Mouse (Mus musculus) embryonic facial prominence, embryonic 12.5 days (tissue): Measurements from ENCODE around the gene Cacnb1. TPM values are rescaled to one million over a fixed set of nuclear protein-coding genes. Genes with fewer than 3 reads are reported as not detected.
A peak's percentile ranks its signal among the peaks of the same experiment; 100 is the strongest.

Source experiments
- ATAC-seq: fragments of 200-750 bp; cut with Nextera tagmentation; 2 replicates; pipeline ENCODE4 v1.8.0; 2017; ENCODE audit not compliant: insufficient number of reproducible peaks, insufficient read depth, low FRiP score, low TSS enrichment
- H3K27ac ChIP-seq: fragments of 300-500 bp; sonication (generic); 2 replicates; pipeline ENCODE4 v1.5.1; 2016; ENCODE audit warnings: mild to moderate bottlenecking
- H3K27me3 ChIP-seq: fragments of 300-500 bp; sonication (generic); 2 replicates; pipeline ENCODE4 v1.6.1; 2016; ENCODE audit warnings: mild to moderate bottlenecking, moderate library complexity
- H3K36me3 ChIP-seq: fragments of 300-500 bp; sonication (generic); 2 replicates; pipeline ENCODE4 v1.6.1; 2016; ENCODE audit warnings: mild to moderate bottlenecking
- H3K4me1 ChIP-seq: fragments of 300-500 bp; sonication (generic); 2 replicates; pipeline ENCODE4 v1.6.1; 2016
- H3K4me2 ChIP-seq: fragments of 300-500 bp; sonication (generic); replicated peaks from 2 replicates; pipeline ENCODE4 v1.6.1; 2016; ENCODE audit warnings: mild to moderate bottlenecking, moderate library complexity
- H3K4me3 ChIP-seq: fragments of 300-500 bp; sonication (generic); 2 replicates; pipeline ENCODE4 v1.5.1; 2016; ENCODE audit warnings: mild to moderate bottlenecking
- H3K9ac ChIP-seq: fragments of 300-500 bp; sonication (generic); 2 replicates; pipeline ENCODE4 v1.6.1; 2016; ENCODE audit warnings: mild to moderate bottlenecking, moderate library complexity
- H3K9me3 ChIP-seq: fragments of 300-500 bp; sonication (generic); 2 replicates; pipeline ENCODE4 v1.6.1; 2016; ENCODE audit warnings: mild to moderate bottlenecking, moderate library complexity
- WGBS: fragments of 180-500 bp; shearing (Covaris S2); methylation state at CpG from one replicate; pipeline ENCODE4 v1.1.7; 2016; 5-methylcytosine and 5-hydroxymethylcytosine counted together
- polyA plus RNA-seq: library from polyadenylated mRNA; unstranded; fragments of >200 nt; fragmentation: Nextera tagmentation; extraction: Ambion mirVana; gene quantifications from 2 replicates; pipeline ENCODE4 v1.2.1, GENCODE M21; 2016

Cacnb1 gene
- polyA plus RNA-seq, 1 experiment from 2014 or later: 16.6 TPM

DNA sequence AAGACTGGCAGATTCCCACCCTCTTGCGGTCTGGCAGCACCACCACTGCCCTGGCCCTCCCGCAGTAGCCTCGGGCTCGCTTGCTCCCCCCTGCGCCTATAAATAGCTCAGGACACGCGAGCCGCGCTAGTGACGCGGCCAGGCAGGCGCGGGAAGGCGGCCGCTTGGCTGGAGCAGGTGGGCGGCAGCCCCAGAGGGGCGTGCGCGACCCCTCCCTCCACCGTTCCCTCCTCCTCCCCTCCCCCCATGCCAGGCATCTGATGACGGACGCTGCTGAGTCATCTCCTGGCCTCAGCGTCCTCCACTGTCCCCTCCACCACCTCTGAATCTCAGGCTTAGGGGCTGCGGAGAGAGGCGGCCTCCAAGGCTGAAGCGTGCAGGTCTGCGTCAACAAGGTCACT lies 13.1 kb upstream of the Cacnb1 start:
- peak overlapping the region; percentile 33 for H3K4me3 ChIP-seq
- peaks cover 27% of the 10 kb centered on the region for H3K27me3 ChIP-seq
- peak overlapping the region; percentile 49 for H3K9ac ChIP-seq
- no peak overlapping the region for H3K27ac ChIP-seq
- no peaks in the 10 kb centered on the region for H3K9me3 ChIP-seq
- H3K36me3 ChIP-seq: peaks cover 4% of the 10 kb centered on the region
- H3K4me1 ChIP-seq: peaks cover 20% of the 10 kb centered on the region
- under 1% methylated on average over 27 of the region's 27 CpGs for WGBS
- peak overlapping the region; percentile 75 for H3K4me2 ChIP-seq
- 0 out of 2 replicates have a peak, but pooled peaks have one; percentile 26 for ATAC-seq

DNA sequence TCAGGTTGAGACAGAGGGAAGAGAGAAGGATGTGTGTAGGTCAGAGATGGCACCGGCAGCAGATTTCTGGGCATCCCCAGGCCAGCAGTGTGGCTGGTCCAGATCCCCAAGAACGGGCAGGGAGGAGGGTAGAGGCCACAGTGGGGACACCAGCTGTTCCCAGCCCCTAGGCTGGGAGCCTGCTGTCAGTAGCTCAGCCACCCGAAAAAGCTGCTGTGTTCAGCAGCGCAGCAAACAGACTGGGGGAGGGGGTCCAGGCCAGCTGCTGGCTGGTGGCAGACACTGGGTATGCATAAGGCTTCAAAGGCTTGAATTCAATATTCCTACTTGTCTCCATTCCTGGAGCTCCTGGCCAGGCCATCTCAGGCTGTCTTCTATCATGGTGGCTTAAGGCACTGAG lies 12.0 kb upstream of the Cacnb1 start:
- no peak overlapping the region for H3K27ac ChIP-seq
- no peak for ATAC-seq

GRCm38 (mm10) chr11:98034061-98034460 lies 11.2 kb upstream of the Cacnb1 start:
- Histone ChIP-seq H3K9me3 (no peaks in the 10 kb centered on the region), H3K4me1 (peaks cover 20% of the 10 kb centered on the region), H3K27ac (no peak overlapping the region), H3K9ac (no peak overlapping the region), H3K4me3 (no peak overlapping the region), H3K27me3 (peaks cover 27% of the 10 kb centered on the region), H3K4me2 (no peak overlapping the region), H3K36me3 (peaks cover 23% of the 10 kb centered on the region)
- no peak for ATAC-seq
- 81% methylated on average over 5 of the region's 5 CpGs for WGBS

More for the DNA sequence above, 12.0 kb upstream of the Cacnb1 start:
- no peaks in the 10 kb centered on the region for H3K9me3 ChIP-seq
- H3K4me3 ChIP-seq: no peak overlapping the region
- no peak overlapping the region for H3K4me2 ChIP-seq
- H3K36me3 ChIP-seq: peaks cover 15% of the 10 kb centered on the region
- H3K4me1 ChIP-seq: peaks cover 20% of the 10 kb centered on the region
- peaks cover 27% of the 10 kb centered on the region for H3K27me3 ChIP-seq
- H3K9ac ChIP-seq: no peak overlapping the region
- 27% methylated on average over 4 of the region's 4 CpGs for WGBS

- 6% methylated on average over 5 of the region's 5 CpGs for WGBS
- peaks cover 12% of the 10 kb centered on the region for H3K27me3 ChIP-seq
- no peak overlapping the region for H3K4me3 ChIP-seq
- H3K9me3 ChIP-seq: no peaks in the 10 kb centered on the region
- H3K36me3 ChIP-seq: peaks cover 34% of the 10 kb centered on the region
- H3K9ac ChIP-seq: no peak overlapping the region
- H3K4me1 ChIP-seq: peaks cover 28% of the 10 kb centered on the region
- no peak for ATAC-seq
- no peak overlapping the region for H3K4me2 ChIP-seq
- no peak overlapping the region for H3K27ac ChIP-seq
Observed at GRCm38 (mm10) chr11:98031443-98031770, 8.6 kb upstream of the Cacnb1 start.

DNA sequence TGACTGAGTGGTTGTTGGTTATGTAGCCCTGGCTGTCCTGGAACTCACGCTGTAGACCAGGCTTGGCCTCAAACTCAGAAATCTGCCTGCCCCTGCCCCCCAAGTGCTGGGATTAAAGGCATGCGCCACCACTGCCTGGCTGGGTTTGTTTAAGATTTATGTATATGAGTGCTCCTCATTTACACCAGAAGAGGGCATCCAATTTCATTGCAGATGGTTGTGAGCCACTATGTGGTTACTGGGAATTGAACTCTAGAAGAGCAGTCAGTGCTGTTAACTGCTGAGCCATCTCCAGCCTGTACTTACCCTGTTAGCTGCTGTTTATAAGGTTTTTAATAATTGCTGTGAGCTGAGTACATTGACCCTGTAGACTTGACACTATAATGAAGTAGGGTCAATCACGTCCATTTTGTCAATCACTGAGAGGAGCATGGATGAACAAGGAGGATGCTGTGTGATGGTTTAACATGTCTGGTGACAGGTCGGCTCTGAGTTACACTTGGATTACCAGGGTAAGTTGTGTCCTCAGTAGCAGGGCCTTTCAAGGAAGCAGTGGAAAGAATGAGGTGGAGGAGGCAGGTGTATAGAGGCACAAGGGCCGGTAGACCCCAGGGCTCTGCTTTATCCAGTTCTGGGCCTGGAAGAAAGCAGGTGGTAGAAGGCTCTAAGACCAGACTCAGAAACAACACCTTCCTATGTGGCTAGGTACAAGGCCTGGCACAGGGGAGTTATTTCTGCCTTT lies 8.0 kb upstream of the Cacnb1 start:
- Histone ChIP-seq H3K9me3 (no peaks in the 10 kb centered on the region), H3K36me3 (peaks cover 34% of the 10 kb centered on the region), H3K4me2 (no peak overlapping the region), H3K4me1 (peaks cover 26% of the 10 kb centered on the region), H3K9ac (no peak overlapping the region), H3K4me3 (no peak overlapping the region), H3K27ac (0 out of 2 replicates have a peak overlapping the region, but pooled peaks have one; percentile 13), H3K27me3 (peaks cover 7% of the 10 kb centered on the region)
- no peak for ATAC-seq
- 55% methylated on average over 5 of the region's 5 CpGs for WGBS

GRCm38 (mm10) chr11:98027785-98028184 lies 5.0 kb upstream of the Cacnb1 start:
- H3K36me3 ChIP-seq: peaks cover 34% of the 10 kb centered on the region
- no peak for ATAC-seq
- H3K4me2 ChIP-seq: peak overlapping the region; percentile 88
- H3K4me3 ChIP-seq: peak overlapping the region; percentile 100
- no peaks in the 10 kb centered on the region for H3K27me3 ChIP-seq
- H3K4me1 ChIP-seq: peaks cover 20% of the 10 kb centered on the region
- no peaks in the 10 kb centered on the region for H3K9me3 ChIP-seq
- no peak overlapping the region; the same call in 1 of the 2 replicates for H3K27ac ChIP-seq
- 22% methylated on average over 7 of the region's 7 CpGs for WGBS
- H3K9ac ChIP-seq: peak overlapping the region; percentile 100

- under 1% methylated on average over 18 of the region's 18 CpGs for WGBS
- Histone ChIP-seq H3K4me2 (peak overlapping the region; percentile 88), H3K4me3 (peak overlapping the region; percentile 100), H3K4me1 (peaks cover 20% of the 10 kb centered on the region), H3K27me3 (no peaks in the 10 kb centered on the region), H3K9ac (peak overlapping the region; percentile 100), H3K27ac (peak overlapping the region; percentile 85), H3K9me3 (no peaks in the 10 kb centered on the region), H3K36me3 (peaks cover 34% of the 10 kb centered on the region)
- no peak for ATAC-seq
Observed at GRCm38 (mm10) chr11:98027297-98027688, 4.5 kb upstream of the Cacnb1 start.

GRCm38 (mm10) chr11:98026570-98027296 lies 3.9 kb upstream of the Cacnb1 start, which contains the start of gene Rpl19:
Gene Rpl19 (plus strand): TSS chr11:98026710.
- Histone ChIP-seq H3K4me3 (peak within 1 kb of the TSS; percentile 100), H3K4me2 (peak within 1 kb of the TSS; percentile 88), H3K9me3 (no peaks in the 10 kb centered on the region), H3K27me3 (no peaks in the 10 kb centered on the region), H3K9ac (peak within 1 kb of the TSS; percentile 100), H3K4me1 (peaks cover 21% of the 10 kb centered on the region), H3K27ac (peak within 1 kb of the TSS; percentile 85), H3K36me3 (peaks cover 34% of the 10 kb centered on the region)
- under 1% methylated on average over 69 of the region's 69 CpGs for WGBS
- ATAC-seq: no peak

DNA sequence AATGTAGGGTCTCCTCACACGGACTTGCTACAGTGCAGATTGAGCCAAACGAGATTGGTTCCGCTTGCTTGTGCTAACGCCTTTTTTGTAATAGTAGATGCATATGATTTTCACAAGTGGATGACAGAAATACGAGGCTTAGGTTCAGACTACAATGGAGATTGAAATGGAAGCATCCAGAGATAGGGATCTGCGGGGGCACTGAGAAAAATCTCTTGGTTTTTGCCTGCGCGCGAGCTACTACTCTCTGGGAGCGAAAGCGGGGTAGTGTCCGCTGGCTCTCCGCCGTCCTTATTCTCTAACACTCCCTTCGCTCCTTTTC lies 3.4 kb upstream of the Cacnb1 start:
- Histone ChIP-seq H3K27ac (peak overlapping the region; percentile 85), H3K4me1 (peaks cover 27% of the 10 kb centered on the region), H3K9me3 (no peaks in the 10 kb centered on the region), H3K4me2 (peak overlapping the region; percentile 88), H3K27me3 (no peaks in the 10 kb centered on the region), H3K9ac (peak overlapping the region; percentile 100), H3K4me3 (peak overlapping the region; percentile 100), H3K36me3 (peaks cover 33% of the 10 kb centered on the region)
- no peak for ATAC-seq
- WGBS: 5% methylated on average over 15 of the region's 15 CpGs

GRCm38 (mm10) chr11:98024516-98024915 lies 1.7 kb upstream of the Cacnb1 start:
- Histone ChIP-seq H3K4me3 (no peak overlapping the region), H3K9me3 (no peaks in the 10 kb centered on the region), H3K36me3 (peaks cover 16% of the 10 kb centered on the region), H3K4me1 (peaks cover 43% of the 10 kb centered on the region), H3K9ac (no peak overlapping the region), H3K27me3 (no peaks in the 10 kb centered on the region), H3K27ac (no peak overlapping the region), H3K4me2 (no peak overlapping the region)
- 91% methylated on average over 3 of the region's 3 CpGs for WGBS
- ATAC-seq: no peak

DNA sequence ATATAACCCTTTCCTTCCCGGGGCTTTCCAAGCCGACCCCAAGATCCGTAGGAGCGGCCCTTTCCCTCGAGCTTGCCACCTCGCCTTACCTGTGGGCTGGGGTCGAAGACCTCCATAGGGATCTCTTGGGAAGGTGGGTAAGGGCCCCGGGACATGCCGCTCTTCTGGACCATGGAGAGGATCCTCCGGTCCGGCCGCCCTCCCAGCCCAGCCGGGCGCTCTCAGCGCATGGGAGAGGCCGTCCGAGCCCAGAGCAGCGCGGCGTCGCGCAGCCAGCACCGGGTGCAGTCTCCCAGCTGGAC lies 630 bp downstream of the Cacnb1 start:
- Histone ChIP-seq H3K36me3 (peaks cover 12% of the 10 kb centered on the region), H3K27ac (peak overlapping the region; percentile 84), H3K4me1 (peaks cover 48% of the 10 kb centered on the region), H3K9ac (peak overlapping the region; percentile 86), H3K4me2 (peak overlapping the region; percentile 85), H3K4me3 (peak overlapping the region; percentile 76), H3K9me3 (no peaks in the 10 kb centered on the region), H3K27me3 (no peaks in the 10 kb centered on the region)
- ATAC-seq: peak; percentile 7; the same call in 1 of the 2 replicates
- 0% methylated on average over 23 of the region's 23 CpGs for WGBS
